In genomic region chr7:98503951-98504647, GRCm38 (mm10) we compare ENCODE assay signal across 8 mouse cellular contexts. TPM values are rescaled to one million over a fixed set of nuclear protein-coding genes. Genes with fewer than 3 reads are reported as not detected.
DNase-seq lines count a peak whose midpoint lies in the region; ATAC-seq and TF ChIP-seq lines count a peak whose summit lies in the region.

No protein-coding gene starts in this region.

- no peak overlapping the region for H3K4me3 ChIP-seq in midbrain, embryonic 12.5 days
- H3K4me3 ChIP-seq in midbrain, embryonic 11.5 days (ENCODE audit: low read depth, low read length), result no peak overlapping the region
- H3K4me3 ChIP-seq in intestine, embryonic 15.5 days (replicated peaks), result no peak overlapping the region
- no peak overlapping the region for H3K4me3 ChIP-seq in small intestine, adult 2 months (ENCODE audit: low read depth, low read length)
- no peak overlapping the region for H3K4me3 ChIP-seq in left cerebral cortex, adult 2 months

- no peak for TF ChIP-seq POLR2A in small intestine, adult 2 months (IDR thresholded peaks at IDR 0.05; ENCODE audit: low read depth, low read length)

- H3K27me3 ChIP-seq in midbrain, embryonic 12.5 days, result no peaks in the 10 kb centered on the region
- H3K27me3 ChIP-seq in midbrain, embryonic 11.5 days (ENCODE audit: control insufficient read depth, insufficient read depth, low read length), result no peaks in the 10 kb centered on the region
- H3K27me3 ChIP-seq in intestine, embryonic 15.5 days (replicated peaks), result no peaks in the 10 kb centered on the region
- no peaks in the 10 kb centered on the region for H3K27me3 ChIP-seq in small intestine, adult 2 months (ENCODE audit: control insufficient read depth, insufficient read depth, low read length)

- intact Hi-C loops in left cerebral cortex, adult 2 months (cut with DNase I), result no loop called here

- H3K36me3 ChIP-seq in midbrain, embryonic 12.5 days, result no peaks in the 10 kb centered on the region
- no peaks in the 10 kb centered on the region for H3K36me3 ChIP-seq in midbrain, embryonic 11.5 days (ENCODE audit: control insufficient read depth, insufficient read depth, low read length)
- H3K36me3 ChIP-seq in intestine, embryonic 15.5 days, result peaks cover 2% of the 10 kb centered on the region; the same call in 1 of the 2 replicates
- H3K36me3 ChIP-seq in small intestine, adult 2 months (ENCODE audit: control insufficient read depth, insufficient read depth, low read length), result no peaks in the 10 kb centered on the region

- H3K9me3 ChIP-seq in midbrain, embryonic 12.5 days, result no peaks in the 10 kb centered on the region
- no peaks in the 10 kb centered on the region for H3K9me3 ChIP-seq in midbrain, embryonic 11.5 days (ENCODE audit: control insufficient read depth, low read length)
- no peaks in the 10 kb centered on the region for H3K9me3 ChIP-seq in intestine, embryonic 15.5 days

- no peak for TF ChIP-seq CTCF in small intestine, adult 2 months (IDR thresholded peaks at IDR 0.05; ENCODE audit: extremely low read depth, insufficient read length, insufficient replicate concordance, low read depth, low read length)
- TF ChIP-seq CTCF in left cerebral cortex, adult 2 months (IDR thresholded peaks at IDR 0.05), result no peak

- 76% methylated on average over 6 of the region's 6 CpGs for WGBS in midbrain, embryonic 12.5 days
- 71% methylated on average over 6 of the region's 6 CpGs for WGBS in midbrain, embryonic 11.5 days
- 48% methylated on average over 6 of the region's 6 CpGs for WGBS in intestine, embryonic 15.5 days
- 77% methylated on average over 6 of the region's 6 CpGs for WGBS in small intestine, adult 2 months

- no peak overlapping the region for H3K9ac ChIP-seq in midbrain, embryonic 12.5 days (replicated peaks)
- H3K9ac ChIP-seq in midbrain, embryonic 11.5 days (ENCODE audit: low read length), result no peak overlapping the region
- no peak overlapping the region for H3K9ac ChIP-seq in intestine, embryonic 15.5 days

- no peak overlapping the region for H3K4me2 ChIP-seq in midbrain, embryonic 12.5 days (replicated peaks)
- H3K4me2 ChIP-seq in midbrain, embryonic 11.5 days, result no peak overlapping the region
- H3K4me2 ChIP-seq in intestine, embryonic 15.5 days (replicated peaks), result no peak overlapping the region

- H3K4me1 ChIP-seq in midbrain, embryonic 12.5 days, result peaks cover 16% of the 10 kb centered on the region
- H3K4me1 ChIP-seq in midbrain, embryonic 11.5 days (ENCODE audit: control insufficient read depth, insufficient read depth, low read length), result peaks cover 3% of the 10 kb centered on the region; the same call in 1 of the 2 replicates
- H3K4me1 ChIP-seq in intestine, embryonic 15.5 days (replicated peaks), result peaks cover 36% of the 10 kb centered on the region
- H3K4me1 ChIP-seq in small intestine, adult 2 months (ENCODE audit: control insufficient read depth, insufficient read depth, insufficient read length, low read length), result peaks cover 4% of the 10 kb centered on the region; the same call in 1 of the 2 replicates

- ATAC-seq in midbrain, embryonic 12.5 days (ENCODE audit: low FRiP score, low read depth), result 0 out of 2 replicates have a peak, but pooled peaks have one; percentile 19
- no peak for ATAC-seq in midbrain, embryonic 11.5 days (ENCODE audit: low FRiP score)
- ATAC-seq in intestine, embryonic 15.5 days, result peak; percentile 86

- no peak overlapping the region for H3K27ac ChIP-seq in midbrain, embryonic 12.5 days (replicated peaks)
- no peak overlapping the region for H3K27ac ChIP-seq in midbrain, embryonic 11.5 days (ENCODE audit: low read depth, low read length)
- H3K27ac ChIP-seq in intestine, embryonic 15.5 days, result peak overlapping the region; percentile 92
- peak overlapping the region; percentile 2; the same call in 1 of the 2 replicates for H3K27ac ChIP-seq in small intestine, adult 2 months (ENCODE audit: insufficient read depth, low read depth, low read length)
- no peak overlapping the region for H3K27ac ChIP-seq in left cerebral cortex, adult 2 months

- peak; percentile 38 to 47 for DNase-seq in cerebellum, postnatal 14 days
- no peak for DNase-seq in cerebellum, postnatal 25 days
- no peak for DNase-seq in midbrain, embryonic 11.5 days (ENCODE audit: low spot score, missing footprints)
- no peak for DNase-seq in left cerebral cortex, adult 2 months (ENCODE audit: extremely low spot score in 1 of 2, low spot score in 2 of 2)
- DNase-seq in thymus, adult 18-20 months, result no peak

RNA-seq across cellular contexts. Expression of gene Lrrc32, which starts 15.0 kb away (rescaled TPM):
- polyA plus RNA-seq in midbrain, embryonic 12.5 days (2016; fragmentation: Nextera tagmentation; extraction: Ambion mirVana), result 4.1 and 4.3 TPM in 2 replicates
- 4.3 TPM in 2 replicates for polyA plus RNA-seq in midbrain, embryonic 11.5 days (2014; fragmentation: Nextera tagmentation; extraction: Ambion mirVana)
- polyA plus RNA-seq in intestine, embryonic 15.5 days (2015; fragmentation: Nextera tagmentation; extraction: Ambion mirVana), result 12.4 and 12.5 TPM in 2 replicates
- 10.5 and 17.7 TPM in 2 replicates for polyA plus RNA-seq in small intestine, adult 2 months (2012; rRNA removed)
- total RNA-seq in left cerebral cortex, adult 2 months (2021), result 1 to 10 TPM; 5.0 to 8.0 TPM

Comparison
In these comparisons a context has a peak if more than half of its experiments do, and no peak if none do; other contexts are left out.
1. DNase-seq: peak in cerebellum, postnatal 14 days (2 of 2); none in cerebellum, postnatal 25 days (0 of 2), midbrain, embryonic 11.5 days (single experiment), left cerebral cortex, adult 2 months (0 of 2) and thymus, adult 18-20 months (0 of 2).
2. H3K27ac ChIP-seq: peak in intestine, embryonic 15.5 days (single experiment) and small intestine, adult 2 months (single experiment); none in midbrain, embryonic 12.5 days (single experiment), midbrain, embryonic 11.5 days (single experiment) and left cerebral cortex, adult 2 months (single experiment).